Mouse (Mus musculus): Measurements from ENCODE around the gene Cct5. TPM values are rescaled to one million over a fixed set of nuclear protein-coding genes. Genes with fewer than 3 reads are reported as not detected.
A peak's percentile ranks its signal among the peaks of the same experiment; 100 is the strongest.

Cct5 gene
- total and polyA plus RNA-seq, 3 experiments: 396 to 1,184 (median 798) TPM

DNA sequence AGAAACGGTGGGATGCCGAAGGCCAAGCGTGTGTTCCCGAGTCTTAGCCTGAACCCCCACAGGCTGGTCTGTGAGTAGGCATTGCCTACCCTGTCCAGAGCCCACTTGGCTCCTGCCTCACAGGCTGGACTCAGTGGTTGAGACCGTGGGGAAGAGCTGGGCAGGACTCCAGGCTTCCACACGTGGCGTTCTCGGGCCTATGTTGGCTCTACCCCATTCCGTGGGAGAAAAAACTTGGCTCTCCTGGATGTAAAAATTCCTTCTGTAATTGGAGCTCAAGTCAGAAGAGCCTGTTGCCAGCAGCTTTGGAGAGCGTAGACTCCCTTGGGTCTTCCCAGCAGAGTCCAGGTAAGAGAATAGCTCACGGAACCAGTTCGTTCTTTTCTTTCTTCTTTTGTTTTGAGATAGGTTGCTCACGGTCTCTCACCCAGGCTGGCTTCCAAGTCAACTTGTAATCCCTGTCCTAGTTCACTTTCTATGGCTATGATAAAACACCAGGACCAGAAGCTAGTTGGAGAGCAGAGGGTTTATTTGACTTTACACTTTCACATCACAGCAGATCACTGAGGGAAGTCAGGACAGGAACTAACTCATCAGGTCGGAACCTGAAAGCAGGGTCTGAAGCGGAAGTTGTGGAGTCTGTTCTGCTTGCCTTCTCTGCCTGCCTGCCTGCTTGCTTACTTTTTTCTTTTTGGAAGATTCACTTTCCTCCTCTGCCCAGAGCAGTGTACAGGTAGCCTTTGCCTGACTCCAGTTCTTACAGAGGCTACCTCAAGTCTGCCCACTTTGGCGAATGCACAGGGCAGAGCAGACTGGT, 29.5 kb downstream of the Cct5 start:
- Histone ChIP-seq H3K9ac (ENCODE audit: control insufficient read depth, low read depth, low read length, poor library complexity, severe bottlenecking) (no peak overlapping the region), H3K27ac (ENCODE audit: control insufficient read depth, low read depth, low read length) (no peak overlapping the region), H3K4me1 (ENCODE audit: control insufficient read depth in 1 of 2, insufficient read depth in 2 of 2, low read length in 2 of 2) (peaks cover 12 to 29% of the 10 kb centered on the region in 2 experiments)

DNA sequence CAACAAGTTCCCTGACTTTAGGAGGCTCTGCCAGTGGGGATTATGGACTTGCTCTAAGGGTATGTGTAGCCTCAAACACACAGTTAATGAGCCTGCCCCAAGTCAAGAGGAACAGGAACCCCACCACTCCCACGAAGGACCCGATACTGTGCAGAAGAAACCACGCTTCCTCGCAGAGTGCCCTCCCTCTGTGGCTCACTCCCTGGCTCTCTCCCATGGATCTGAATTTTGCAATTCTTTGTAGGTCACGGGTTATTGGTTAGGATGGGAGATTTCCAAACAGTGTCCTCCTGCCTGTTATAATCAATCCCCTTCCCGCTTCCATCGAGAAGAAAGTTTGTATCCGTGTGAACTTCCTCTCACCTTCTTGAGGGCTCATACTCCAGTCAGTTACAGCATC, 30.6 kb downstream of the Cct5 start:
- no peak for DNase-seq (ENCODE audit: low read depth, low spot score)
- Histone ChIP-seq H3K4me1 (ENCODE audit: control insufficient read depth in 1 of 2, insufficient read depth in 2 of 2, low read length in 2 of 2) (peaks cover 12 to 29% of the 10 kb centered on the region in 2 experiments), H3K27me3 (ENCODE audit: control insufficient read depth in 1 of 2, insufficient read depth in 2 of 2, low read length in 2 of 2) (no peaks in the 10 kb centered on the region), H3K9ac (ENCODE audit: control insufficient read depth, low read depth, low read length, poor library complexity, severe bottlenecking) (no peak overlapping the region), H3K9me3 (replicated peaks; ENCODE audit: insufficient read depth, low read length) (no peaks in the 10 kb centered on the region), H3K27ac (ENCODE audit: control insufficient read depth, low read depth, low read length) (no peak overlapping the region), H3K36me3 (ENCODE audit: control insufficient read depth in 1 of 2, insufficient read depth in 2 of 2, low read length in 2 of 2) (peaks cover 0 to 19% of the 10 kb centered on the region in 2 experiments; a peak in 2 of 4 replicates), H3K79me2 (ENCODE audit: control insufficient read depth, insufficient read depth, low read length, poor library complexity) (no peaks in the 10 kb centered on the region), H3K4me3 (ENCODE audit: control insufficient read depth in 1 of 2, insufficient read depth in 1 of 2, low read depth in 2 of 2, low read length in 2 of 2) (no peak overlapping the region)
- no peak for TF ChIP-seq MYC (IDR thresholded peaks at IDR 0.05; ENCODE audit: low read depth, low read length)
- no peak for TF ChIP-seq ETS1 (IDR thresholded peaks at IDR 0.05; ENCODE audit: low read depth, low read length)
- TF ChIP-seq ZC3H11A (IDR thresholded peaks at IDR 0.05; ENCODE audit: low read depth, low read length): no peak
- no peak for TF ChIP-seq USF1 (IDR thresholded peaks at IDR 0.05; ENCODE audit: low read depth, low read length)

More for the DNA sequence above, 29.5 kb downstream of the Cct5 start:
- H3K4me3 ChIP-seq (ENCODE audit: control insufficient read depth in 1 of 2, insufficient read depth in 1 of 2, low read depth in 2 of 2, low read length in 2 of 2): no peak overlapping the region
- no peak for TF ChIP-seq BHLHE40 (IDR thresholded peaks at IDR 0.05; ENCODE audit: borderline replicate concordance, low read depth, low read length)
- no peak for TF ChIP-seq MYC (IDR thresholded peaks at IDR 0.05; ENCODE audit: low read depth, low read length)
- TF ChIP-seq RCOR1 (IDR thresholded peaks at IDR 0.05; ENCODE audit: low read depth, low read length): no peak
- TF ChIP-seq ELF1 (IDR thresholded peaks at IDR 0.05; ENCODE audit: low read depth, low read length): no peak
- TF ChIP-seq POLR2AphosphoS2 (IDR thresholded peaks at IDR 0.05; ENCODE audit: low read length): no peak
- TF ChIP-seq USF2 (IDR thresholded peaks at IDR 0.05; ENCODE audit: borderline replicate concordance in 1 of 2, insufficient read depth in 1 of 2, low read depth in 1 of 2, low read length in 2 of 2): no peak
- no peak for TF ChIP-seq ZNF384 (IDR thresholded peaks at IDR 0.05; ENCODE audit: low read depth, low read length)
- no peak for TF ChIP-seq UBTF (IDR thresholded peaks at IDR 0.05; ENCODE audit: borderline replicate concordance, insufficient read depth, low read depth, low read length)
- no peak for TF ChIP-seq ETS1 (IDR thresholded peaks at IDR 0.05; ENCODE audit: low read depth, low read length)
- TF ChIP-seq CTCF (IDR thresholded peaks at IDR 0.05 in 2 of 3, conservative IDR thresholded peaks at IDR 0.05 in 1 of 3; ENCODE audit: control insufficient read depth in 1 of 3, insufficient read depth in 1 of 3, low read depth in 2 of 3, low read length in 3 of 3, poor library complexity in 1 of 3, severe bottlenecking in 1 of 3): no peak
- TF ChIP-seq ZKSCAN1 (IDR thresholded peaks at IDR 0.05; ENCODE audit: low read depth, low read length): no peak
- TF ChIP-seq MAZ (IDR thresholded peaks at IDR 0.05; ENCODE audit: low read depth, low read length): no peak
- TF ChIP-seq MEF2A (IDR thresholded peaks at IDR 0.05; ENCODE audit: extremely low read depth, insufficient replicate concordance, low read depth, low read length, poor library complexity, severe bottlenecking): no peak
- no peak for TF ChIP-seq POLR2A (IDR thresholded peaks at IDR 0.05; ENCODE audit: control insufficient read depth in 1 of 2, insufficient read depth in 1 of 2, low read depth in 1 of 2, low read length in 2 of 2, poor library complexity in 1 of 2)
- no peak for TF ChIP-seq MYB (IDR thresholded peaks at IDR 0.05; ENCODE audit: low read depth, low read length)
- no peak for TF ChIP-seq NRF1 (IDR thresholded peaks at IDR 0.05; ENCODE audit: insufficient read depth, low read depth, low read length, poor library complexity, severe bottlenecking)
- no peak for TF ChIP-seq GABPA (IDR thresholded peaks at IDR 0.05; ENCODE audit: low read depth, low read length)
- TF ChIP-seq CHD1 (IDR thresholded peaks at IDR 0.05; ENCODE audit: low read depth, low read length): no peak
- TF ChIP-seq POLR2AphosphoS5 (IDR thresholded peaks at IDR 0.05; ENCODE audit: borderline replicate concordance, low read depth, low read length): no peak
- peak; percentile 53 for DNase-seq (ENCODE audit: low read depth, low spot score)
- H3K79me2 ChIP-seq (ENCODE audit: control insufficient read depth, insufficient read depth, low read length, poor library complexity): no peaks in the 10 kb centered on the region
- H3K36me3 ChIP-seq (ENCODE audit: control insufficient read depth in 1 of 2, insufficient read depth in 2 of 2, low read length in 2 of 2): peaks cover 0 to 19% of the 10 kb centered on the region in 2 experiments; a peak in 2 of 4 replicates
- no peaks in the 10 kb centered on the region for H3K27me3 ChIP-seq (ENCODE audit: control insufficient read depth in 1 of 2, insufficient read depth in 2 of 2, low read length in 2 of 2)
- no peaks in the 10 kb centered on the region for H3K9me3 ChIP-seq (replicated peaks; ENCODE audit: insufficient read depth, low read length)

All from MEL (cell line).